Mouse (Mus musculus): Measurements from ENCODE around the gene Slit3. TPM values are rescaled to one million over a fixed set of nuclear protein-coding genes. Genes with fewer than 3 reads are reported as not detected.

Slit3 gene
- total and polyA plus RNA-seq, 3 experiments = not detected

DNA sequence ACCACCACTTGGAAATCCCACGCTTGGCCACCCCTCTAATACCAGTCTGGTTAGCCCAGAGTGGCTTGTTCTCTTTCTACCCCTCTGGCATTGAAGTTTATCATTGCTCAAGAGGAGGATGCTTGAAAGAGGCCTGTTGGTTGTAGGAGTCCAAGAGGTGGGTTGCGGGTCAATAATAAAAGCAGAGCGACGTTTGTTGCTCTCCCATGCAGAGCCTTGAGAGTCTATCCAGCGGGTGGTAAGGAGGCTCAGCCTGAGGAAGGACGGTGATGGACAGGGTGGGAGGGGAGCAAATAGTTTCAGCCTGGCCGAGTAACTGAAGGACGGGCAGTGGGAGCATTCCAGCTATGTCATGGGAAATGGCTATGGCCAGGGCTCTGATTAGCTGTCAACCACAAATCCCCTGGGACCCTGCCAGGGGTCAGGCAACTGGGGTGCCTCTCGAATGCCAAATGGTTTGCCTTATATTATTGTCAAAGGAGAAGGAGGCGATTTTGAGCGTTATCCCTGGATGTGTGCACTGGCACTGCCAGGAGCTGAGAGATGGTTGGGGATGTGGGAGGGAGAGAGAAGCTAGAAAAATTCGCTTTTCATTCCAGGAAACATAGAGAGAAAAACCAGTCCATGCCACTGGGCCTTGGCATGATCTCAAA, 141.4 kb downstream of the Slit3 start:
- Histone ChIP-seq H3K79me2 (ENCODE audit: control insufficient read depth, insufficient read depth, low read length, poor library complexity) (no peaks in the 10 kb centered on the region), H3K9ac (ENCODE audit: control insufficient read depth, low read depth, low read length, poor library complexity, severe bottlenecking) (no peak overlapping the region), H3K27me3 (ENCODE audit: control insufficient read depth in 1 of 2, insufficient read depth in 2 of 2, low read length in 2 of 2) (no peaks in the 10 kb centered on the region), H3K27ac (ENCODE audit: control insufficient read depth, low read depth, low read length) (no peak overlapping the region), H3K36me3 (ENCODE audit: control insufficient read depth in 1 of 2, insufficient read depth in 2 of 2, low read length in 2 of 2) (no peaks in the 10 kb centered on the region), H3K9me3 (replicated peaks; ENCODE audit: insufficient read depth, low read length) (no peaks in the 10 kb centered on the region), H3K4me3 (ENCODE audit: control insufficient read depth in 1 of 2, insufficient read depth in 1 of 2, low read depth in 2 of 2, low read length in 2 of 2) (no peak overlapping the region), H3K4me1 (ENCODE audit: control insufficient read depth in 1 of 2, insufficient read depth in 2 of 2, low read length in 2 of 2) (no peaks in the 10 kb centered on the region)
- no peak for DNase-seq (ENCODE audit: low read depth, low spot score)
- TF ChIP-seq EP300 (IDR thresholded peaks at IDR 0.05; ENCODE audit: low read depth in 1 of 2, low read length in 2 of 2) (no peak), GATA1 (IDR thresholded peaks at IDR 0.05; ENCODE audit: low read depth, low read length) (no peak), MAFK (IDR thresholded peaks at IDR 0.05; ENCODE audit: borderline replicate concordance, low read depth, low read length) (no peak), ZKSCAN1 (IDR thresholded peaks at IDR 0.05; ENCODE audit: low read depth, low read length) (no peak), POLR2AphosphoS5 (IDR thresholded peaks at IDR 0.05; ENCODE audit: borderline replicate concordance, low read depth, low read length) (no peak), TBP (IDR thresholded peaks at IDR 0.05; ENCODE audit: low read depth, low read length) (no peak), POLR2AphosphoS2 (IDR thresholded peaks at IDR 0.05; ENCODE audit: low read length) (no peak), E2F4 (IDR thresholded peaks at IDR 0.05; ENCODE audit: borderline replicate concordance, low read depth, low read length) (no peak), UBTF (IDR thresholded peaks at IDR 0.05; ENCODE audit: borderline replicate concordance, insufficient read depth, low read depth, low read length) (no peak)

DNA sequence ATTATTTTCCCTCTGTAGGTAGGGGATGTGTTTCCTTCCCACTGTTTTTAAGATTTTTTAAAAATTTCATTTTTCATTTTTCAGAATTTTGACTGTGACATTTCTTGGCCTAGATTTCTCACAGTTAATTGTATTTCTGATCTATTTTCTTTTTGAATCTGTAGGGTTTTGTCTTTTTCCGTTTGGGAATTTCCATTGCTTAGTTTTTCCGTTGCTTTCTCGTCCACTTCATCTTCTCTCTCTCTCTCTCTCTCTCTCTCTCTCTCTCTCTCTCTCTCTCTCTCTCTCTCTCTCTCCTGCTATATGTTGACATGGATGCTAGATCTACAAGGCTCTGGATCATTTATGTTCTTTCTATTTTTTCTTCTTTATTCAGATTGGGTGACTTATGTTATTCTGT, 143.7 kb downstream of the Slit3 start:
- TF ChIP-seq ZMIZ1 (IDR thresholded peaks at IDR 0.05; ENCODE audit: low read depth, low read length) (no peak), ETS1 (IDR thresholded peaks at IDR 0.05; ENCODE audit: low read depth, low read length) (no peak), HCFC1 (IDR thresholded peaks at IDR 0.05; ENCODE audit: low read depth, low read length) (no peak), MAFK (IDR thresholded peaks at IDR 0.05; ENCODE audit: borderline replicate concordance, low read depth, low read length) (no peak), USF2 (IDR thresholded peaks at IDR 0.05; ENCODE audit: borderline replicate concordance in 1 of 2, insufficient read depth in 1 of 2, low read depth in 1 of 2, low read length in 2 of 2) (no peak), MAX (IDR thresholded peaks at IDR 0.05; ENCODE audit: low read length) (no peak)

More for the DNA sequence above, 143.7 kb downstream of the Slit3 start:
- Histone ChIP-seq H3K79me2 (ENCODE audit: control insufficient read depth, insufficient read depth, low read length, poor library complexity) (no peaks in the 10 kb centered on the region), H3K4me3 (ENCODE audit: control insufficient read depth in 1 of 2, insufficient read depth in 1 of 2, low read depth in 2 of 2, low read length in 2 of 2) (no peak overlapping the region), H3K27me3 (ENCODE audit: control insufficient read depth in 1 of 2, insufficient read depth in 2 of 2, low read length in 2 of 2) (no peaks in the 10 kb centered on the region), H3K9ac (ENCODE audit: control insufficient read depth, low read depth, low read length, poor library complexity, severe bottlenecking) (no peak overlapping the region), H3K27ac (ENCODE audit: control insufficient read depth, low read depth, low read length) (no peak overlapping the region), H3K9me3 (replicated peaks; ENCODE audit: insufficient read depth, low read length) (no peaks in the 10 kb centered on the region), H3K4me1 (ENCODE audit: control insufficient read depth in 1 of 2, insufficient read depth in 2 of 2, low read length in 2 of 2) (no peaks in the 10 kb centered on the region), H3K36me3 (ENCODE audit: control insufficient read depth in 1 of 2, insufficient read depth in 2 of 2, low read length in 2 of 2) (no peaks in the 10 kb centered on the region)
- DNase-seq (ENCODE audit: low read depth, low spot score) = no peak

Data from MEL (cell line).